Comparison of ENCODE assay signal across 8 mouse cellular contexts in genomic region chr11:108377680-108378362, GRCm38 (mm10). TPM values are rescaled to one million over a fixed set of nuclear protein-coding genes. Genes with fewer than 3 reads are reported as not detected.
DNase-seq lines count a peak whose midpoint lies in the region; ATAC-seq and TF ChIP-seq lines count a peak whose summit lies in the region.

No protein-coding gene starts in this region.

- no peak for TF ChIP-seq POLR2A in ES-Bruce4 (IDR thresholded peaks at IDR 0.05; ENCODE audit: insufficient read depth, low read length)

- no peak overlapping the region for H3K9ac ChIP-seq in ES-Bruce4 (ENCODE audit: low read depth, poor library complexity, severe bottlenecking)
- H3K9ac ChIP-seq in forebrain, embryonic 13.5 days, result no peak overlapping the region

- TF ChIP-seq CTCF in ES-Bruce4 (IDR thresholded peaks at IDR 0.05; ENCODE audit: low read depth, low read length), result peak; percentile 90

- peak; percentile 56 for DNase-seq in c-Kit-positive CD71-negative TER-119-negative erythroid progenitor cells, embryonic 14.5 days (ENCODE audit: low read depth)
- peak; percentile 16 for DNase-seq in heart, postnatal 25 days (ENCODE audit: low spot score)
- peak; percentile 78 for DNase-seq in large intestine, adult 2 months (ENCODE audit: low read depth, low spot score)
- DNase-seq in lung, adult 18-20 months, result peak; percentile 67 to 73
- peak; percentile 85 for DNase-seq in testis, postnatal 10 days (ENCODE audit: low spot score)

- no peak for TF ChIP-seq EP300 in ES-Bruce4 (IDR thresholded peaks at IDR 0.05; ENCODE audit: insufficient read depth, low read depth, low read length)

- H3K36me3 ChIP-seq in ES-Bruce4 (ENCODE audit: control insufficient read depth, insufficient read depth, low read length, poor library complexity, severe bottlenecking), result no peaks in the 10 kb centered on the region
- no peaks in the 10 kb centered on the region for H3K36me3 ChIP-seq in forebrain, embryonic 13.5 days (ENCODE audit: poor library complexity, severe bottlenecking)

- no peak overlapping the region for H3K27ac ChIP-seq in ES-Bruce4 (ENCODE audit: insufficient read depth, low read length)
- no peak overlapping the region for H3K27ac ChIP-seq in forebrain, embryonic 13.5 days

- peak overlapping the region; percentile 21; the same call in 1 of the 2 replicates for H3K4me2 ChIP-seq in forebrain, embryonic 13.5 days

- no peaks in the 10 kb centered on the region for H3K27me3 ChIP-seq in ES-Bruce4 (ENCODE audit: control insufficient read depth, insufficient read depth, low read length, poor library complexity, severe bottlenecking)
- no peaks in the 10 kb centered on the region for H3K27me3 ChIP-seq in forebrain, embryonic 13.5 days

- peak; percentile 92 for ATAC-seq in forebrain, embryonic 13.5 days
- peak; percentile 81; the same call in 1 of the 2 replicates for ATAC-seq in neutrophil, adult 5-6 weeks (ENCODE audit: extremely low read depth, insufficient number of reproducible peaks, low FRiP score, poor library complexity, severe bottlenecking)

- intact Hi-C loops in heart, postnatal 25 days (cut with DNase I), result loop anchor here (1.0 to 10.0 kb wide), 3 partner anchors 250 to 513 kb away; no protein-coding TSS in a partner anchor

- no peaks in the 10 kb centered on the region for H3K9me3 ChIP-seq in ES-Bruce4 (replicated peaks; ENCODE audit: control insufficient read depth, insufficient read depth, low read length, poor library complexity, severe bottlenecking)
- no peaks in the 10 kb centered on the region for H3K9me3 ChIP-seq in forebrain, embryonic 13.5 days (replicated peaks)

- H3K4me3 ChIP-seq in ES-Bruce4 (ENCODE audit: low read depth, low read length), result no peak overlapping the region
- H3K4me3 ChIP-seq in forebrain, embryonic 13.5 days, result no peak overlapping the region

- no peaks in the 10 kb centered on the region for H3K4me1 ChIP-seq in ES-Bruce4 (ENCODE audit: control insufficient read depth, insufficient read depth, low read length)
- H3K4me1 ChIP-seq in forebrain, embryonic 13.5 days, result peaks cover 7% of the 10 kb centered on the region

- WGBS in forebrain, embryonic 13.5 days, result 33% methylated on average over 19 of the region's 19 CpGs
- WGBS in large intestine, adult 2 months, result 15% methylated on average over 19 of the region's 19 CpGs

RNA-seq across cellular contexts. Expression of gene Prkca, which starts 34.1 kb away (rescaled TPM):
- 2.8 and 3.0 TPM in 2 replicates for polyA plus RNA-seq in ES-Bruce4 (2011; ENCODE audit: insufficient read depth, insufficient read length, low read depth, missing spikeins)
- 3.9 and 4.2 TPM in 2 replicates for polyA plus RNA-seq in forebrain, embryonic 13.5 days (2015; fragmentation: Nextera tagmentation; extraction: Ambion mirVana)
- 10 to 100 TPM; 39.0 to 39.7 TPM for total RNA-seq in heart, postnatal 25 days (2021)
- 14.7 and 25.1 TPM in 2 replicates for polyA plus RNA-seq in large intestine, adult 2 months (2012; rRNA removed)
- total RNA-seq in neutrophil, adult 5-6 weeks (2017), result 10.1 and 10.7 TPM in 2 replicates

RNA-seq across cellular contexts. Expression of gene Apoh, which starts 34.7 kb away (rescaled TPM):
- not detected in 2 replicates for polyA plus RNA-seq in ES-Bruce4 (2011; ENCODE audit: insufficient read depth, insufficient read length, low read depth, missing spikeins)
- polyA plus RNA-seq in forebrain, embryonic 13.5 days (2015; fragmentation: Nextera tagmentation; extraction: Ambion mirVana), result 0.37 and 1.6 TPM in 2 replicates
- total RNA-seq in heart, postnatal 25 days (2021), result under 1 TPM; 0.28 to 0.42 TPM
- 0.84 and 1.6 TPM in 2 replicates for polyA plus RNA-seq in large intestine, adult 2 months (2012; rRNA removed)
- total RNA-seq in neutrophil, adult 5-6 weeks (2017), result not detected in 2 replicates

RNA-seq across cellular contexts. Expression of gene Cep112, which starts 47.2 kb away (rescaled TPM):
- polyA plus RNA-seq in ES-Bruce4 (2011; ENCODE audit: insufficient read depth, insufficient read length, low read depth, missing spikeins), result 15.5 and 17.0 TPM in 2 replicates
- 19.6 and 19.7 TPM in 2 replicates for polyA plus RNA-seq in forebrain, embryonic 13.5 days (2015; fragmentation: Nextera tagmentation; extraction: Ambion mirVana)
- total RNA-seq in heart, postnatal 25 days (2021), result 10 to 100 TPM; 11.5 to 11.8 TPM
- 0.21 and 0.37 TPM in 2 replicates for polyA plus RNA-seq in large intestine, adult 2 months (2012; rRNA removed)
- total RNA-seq in neutrophil, adult 5-6 weeks (2017), result 0.58 and 2.0 TPM in 2 replicates

Comparison
In these comparisons a context has a peak if more than half of its experiments do, and no peak if none do; other contexts are left out.
1. DNase-seq: peak in every context shown above with its lines; median percentile 85 in testis, postnatal 10 days; 78 in large intestine, adult 2 months; 70 in lung, adult 18-20 months; 56 in c-Kit-positive CD71-negative TER-119-negative erythroid progenitor cells, embryonic 14.5 days; 16 in heart, postnatal 25 days.
2. RNA of gene Cep112, which starts 47.2 kb away (polyA plus RNA-seq): 19.6 to 19.7 TPM in forebrain, embryonic 13.5 days and 15.5 to 17.0 TPM in ES-Bruce4; 0.21 to 0.37 TPM in large intestine, adult 2 months; every median in the first group is over 10 times any median in the second.